Mouse (Mus musculus): Measurements from ENCODE around the gene Il12a.
A peak's percentile ranks its signal among the peaks of the same experiment; 100 is the strongest.

Gene Il12a

GRCm38 (mm10) chr3:68690344-68690743, at the start of gene Il12a:
Gene Il12a (plus strand): TSS chr3:68690644.
- DNase-seq = no peak

- DNase-seq = no peak
Observed at GRCm38 (mm10) chr3:68642935-68643334, 47.5 kb upstream of the Il12a start.

GRCm38 (mm10) chr3:68646387-68647130, 43.9 kb upstream of the Il12a start:
- DNase-seq = peak; percentile 30

- DNase-seq = no peak
Observed at GRCm38 (mm10) chr3:68647282-68647681, 43.2 kb upstream of the Il12a start.

GRCm38 (mm10) chr3:68650251-68650650, 40.2 kb upstream of the Il12a start:
- DNase-seq = no peak

GRCm38 (mm10) chr3:68656607-68657352, 33.7 kb upstream of the Il12a start:
- peak; percentile 36 for DNase-seq

GRCm38 (mm10) chr3:68657589-68658245, 32.7 kb upstream of the Il12a start:
- no peak for DNase-seq

- no peak for DNase-seq
Observed at GRCm38 (mm10) chr3:68659996-68660395, 30.4 kb upstream of the Il12a start.

GRCm38 (mm10) chr3:68660538-68660937, 29.9 kb upstream of the Il12a start:
- no peak for DNase-seq

GRCm38 (mm10) chr3:68662386-68662785, 28.1 kb upstream of the Il12a start:
- no peak for DNase-seq

- DNase-seq = no peak
Observed at GRCm38 (mm10) chr3:68664337-68664736, 26.1 kb upstream of the Il12a start.

- no peak for DNase-seq
Observed at GRCm38 (mm10) chr3:68666377-68666776, 24.1 kb upstream of the Il12a start.

- no peak for DNase-seq
Observed at GRCm38 (mm10) chr3:68667852-68668251, 22.6 kb upstream of the Il12a start.

- DNase-seq = no peak
Observed at GRCm38 (mm10) chr3:68669418-68669974, 20.9 kb upstream of the Il12a start.

- no peak for DNase-seq
Observed at GRCm38 (mm10) chr3:68674721-68675120, 15.7 kb upstream of the Il12a start.

GRCm38 (mm10) chr3:68675216-68675835, 15.1 kb upstream of the Il12a start:
- DNase-seq = no peak

- DNase-seq = no peak
Observed at GRCm38 (mm10) chr3:68675980-68676678, 14.3 kb upstream of the Il12a start.

GRCm38 (mm10) chr3:68676831-68677303, 13.6 kb upstream of the Il12a start:
- peak; percentile 29 for DNase-seq

- DNase-seq = no peak
Observed at GRCm38 (mm10) chr3:68678805-68679585, 11.4 kb upstream of the Il12a start.

- DNase-seq = no peak
Observed at GRCm38 (mm10) chr3:68683579-68683978, 6.9 kb upstream of the Il12a start.

- DNase-seq = no peak
Observed at GRCm38 (mm10) chr3:68684207-68684606, 6.2 kb upstream of the Il12a start.
